Mouse (Mus musculus): Measurements from ENCODE around the gene M6pr. TPM values are rescaled to one million over a fixed set of nuclear protein-coding genes. Genes with fewer than 3 reads are reported as not detected.

M6pr gene
- polyA plus RNA-seq, 1 experiment from 2014 or later: 63.1 TPM

DNA sequence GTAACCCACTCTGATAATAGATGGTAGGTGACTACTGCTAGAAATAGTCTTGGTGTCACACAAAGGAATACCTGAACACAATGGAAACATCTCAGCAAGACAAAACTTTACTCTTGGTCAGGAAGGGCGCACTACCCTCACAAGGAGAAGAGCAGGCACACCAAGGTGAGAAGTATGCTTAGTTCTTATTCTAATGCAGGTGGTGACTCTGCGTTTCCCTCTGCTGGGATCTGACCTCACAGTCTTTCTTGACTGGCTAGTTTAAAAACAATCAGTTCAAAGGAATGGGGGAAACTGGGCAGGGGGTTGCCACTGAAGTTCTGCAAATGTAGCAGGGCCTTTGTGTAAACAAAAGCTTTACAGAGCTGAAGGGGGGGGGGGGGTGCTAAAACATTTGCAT lies 57.8 kb downstream of the M6pr start:
- 52% methylated on average over 2 of the region's 2 CpGs for WGBS
- Histone ChIP-seq H3K4me2 (ENCODE audit: low read length) (no peak overlapping the region), H3K27ac (ENCODE audit: low read depth, low read length) (no peak overlapping the region)

DNA sequence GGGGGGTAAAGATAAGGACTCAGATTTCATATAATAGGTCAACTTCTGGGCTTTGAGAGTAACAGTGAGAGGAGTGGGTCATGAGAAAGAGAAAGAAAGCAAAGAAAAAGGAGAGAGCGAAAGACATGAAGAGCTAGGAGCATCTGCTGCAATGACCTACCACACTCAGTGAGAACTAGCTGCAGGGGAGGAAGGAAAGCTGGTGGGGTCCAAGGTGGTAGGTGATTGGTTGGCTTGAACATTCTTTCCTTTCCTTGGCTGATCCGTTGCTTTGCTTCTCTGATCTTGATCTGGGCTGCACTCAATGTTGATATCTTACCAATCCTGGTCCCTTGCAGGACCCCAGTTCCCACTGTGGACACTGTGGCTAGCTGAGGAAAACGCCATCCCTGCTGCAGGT lies 58.5 kb downstream of the M6pr start:
- no peaks in the 10 kb centered on the region for H3K27me3 ChIP-seq (replicated peaks; ENCODE audit: control insufficient read depth, insufficient read depth, low read length)
- H3K4me1 ChIP-seq (ENCODE audit: control insufficient read depth, insufficient read depth, low read length): no peaks in the 10 kb centered on the region
- 47% methylated on average over 3 of the region's 3 CpGs for WGBS
- DNase-seq (ENCODE audit: low spot score) (no peak), ATAC-seq (no peak)
- no peak overlapping the region for H3K4me2 ChIP-seq (ENCODE audit: low read length)
- H3K9ac ChIP-seq (ENCODE audit: low read length): no peak overlapping the region
- H3K9me3 ChIP-seq (replicated peaks; ENCODE audit: control insufficient read depth, low read length): no peaks in the 10 kb centered on the region
- H3K27ac ChIP-seq (ENCODE audit: low read depth, low read length): no peak overlapping the region
- H3K36me3 ChIP-seq (ENCODE audit: control insufficient read depth, insufficient read depth, low read length): no peaks in the 10 kb centered on the region
- H3K4me3 ChIP-seq (ENCODE audit: low read depth, low read length): no peak overlapping the region

More for the DNA sequence above, 57.8 kb downstream of the M6pr start:
- H3K9me3 ChIP-seq (replicated peaks; ENCODE audit: control insufficient read depth, low read length): no peaks in the 10 kb centered on the region
- no peak overlapping the region for H3K4me3 ChIP-seq (ENCODE audit: low read depth, low read length)
- H3K9ac ChIP-seq (ENCODE audit: low read length): no peak overlapping the region
- no peaks in the 10 kb centered on the region for H3K4me1 ChIP-seq (ENCODE audit: control insufficient read depth, insufficient read depth, low read length)
- no peaks in the 10 kb centered on the region for H3K36me3 ChIP-seq (ENCODE audit: control insufficient read depth, insufficient read depth, low read length)
- no peaks in the 10 kb centered on the region for H3K27me3 ChIP-seq (replicated peaks; ENCODE audit: control insufficient read depth, insufficient read depth, low read length)
- no peak for ATAC-seq
- no peak for DNase-seq (ENCODE audit: low spot score)

Other genes starting within 250 kb of the M6pr start
- gene Klrg1, start 25.8 kb upstream of the M6pr start, polyA plus RNA-seq (2014; fragmentation: Nextera tagmentation; extraction: Ambion mirVana): 0.32 and 0.70 TPM in 2 replicates
- gene Phc1, start 31.8 kb downstream of the M6pr start, polyA plus RNA-seq (2014; fragmentation: Nextera tagmentation; extraction: Ambion mirVana): 30.6 and 34.0 TPM in 2 replicates
- 105 and 108 TPM in 2 replicates for gene Rimklb, start 190.0 kb downstream of the M6pr start, polyA plus RNA-seq (2014; fragmentation: Nextera tagmentation; extraction: Ambion mirVana)
- gene Mfap5, start 197.1 kb downstream of the M6pr start, polyA plus RNA-seq (2014; fragmentation: Nextera tagmentation; extraction: Ambion mirVana): 1.1 and 1.8 TPM in 2 replicates
- gene Aicda, start 245.1 kb downstream of the M6pr start, polyA plus RNA-seq (2014; fragmentation: Nextera tagmentation; extraction: Ambion mirVana): 0.43 and 0.52 TPM in 2 replicates

All from forebrain, embryonic 14.5 days (tissue).